14 mouse cellular contexts compared by ENCODE assay signal in genomic region chr9:20616685-20617084, GRCm38 (mm10).
"Had no signal": no experiment of that assay in that cellular context is flagged by ENCODE, and none has a peak within 500 bp of the region (broad histone marks: within the 10 kb centered on the region; RNA-seq: fewer than 3 reads in every experiment).

No protein-coding gene starts in this region.

- ATAC-seq: liver, embryonic 12.5 days; midbrain, embryonic 13.5 days; midbrain, embryonic 15.5 days had no signal

- H3K9me3 ChIP-seq: liver, embryonic 12.5 days; megakaryocyte, embryonic 14.5 days; midbrain, embryonic 13.5 days; midbrain, embryonic 15.5 days; neural tube, embryonic 12.5 days; stomach, embryonic 15.5 days had no signal

- H3K4me1 ChIP-seq: liver, embryonic 12.5 days; midbrain, embryonic 13.5 days; midbrain, embryonic 15.5 days; neural tube, embryonic 12.5 days; stomach, embryonic 15.5 days had no signal

- H3K36me3 ChIP-seq: liver, embryonic 12.5 days; midbrain, embryonic 13.5 days; stomach, embryonic 15.5 days had no signal

- H3K27ac ChIP-seq: liver, embryonic 12.5 days; liver, embryonic 14.5 days; macrophage; midbrain, embryonic 13.5 days; midbrain, embryonic 15.5 days; neural tube, embryonic 12.5 days; stomach, embryonic 15.5 days; stomach, postnatal 0 days had no signal

- DNase-seq: right cerebral cortex, postnatal 14 days; thymus, adult 2 months; thymus, postnatal 25 days; thymus, postnatal 4 days had no signal

- H3K4me2 ChIP-seq: liver, embryonic 12.5 days; midbrain, embryonic 11.5 days; midbrain, embryonic 13.5 days; midbrain, embryonic 15.5 days; neural tube, embryonic 12.5 days; stomach, embryonic 15.5 days had no signal

- H3K9ac ChIP-seq: liver, embryonic 12.5 days; liver, embryonic 14.5 days; midbrain, embryonic 13.5 days; midbrain, embryonic 15.5 days; neural tube, embryonic 12.5 days; stomach, embryonic 15.5 days had no signal

- H3K4me3 ChIP-seq: liver, embryonic 12.5 days; megakaryocyte, embryonic 14.5 days; midbrain, embryonic 13.5 days; midbrain, embryonic 15.5 days; neural tube, embryonic 12.5 days; stomach, embryonic 15.5 days had no signal

- H3K27me3 ChIP-seq: liver, embryonic 12.5 days; megakaryocyte, embryonic 14.5 days; midbrain, embryonic 13.5 days; midbrain, embryonic 15.5 days; neural tube, embryonic 12.5 days; stomach, embryonic 15.5 days had no signal
